Mouse (Mus musculus): ENCODE measurements around the gene Eml5. TPM values are rescaled to one million over a fixed set of nuclear protein-coding genes. Genes with fewer than 3 reads are reported as not detected.
A peak's percentile ranks its signal among the peaks of the same experiment; 100 is the strongest.

The Eml5 gene
- 4.2 and 5.2 TPM in 2 replicates for polyA plus RNA-seq (2015; fragmentation: Nextera tagmentation; extraction: Ambion mirVana)

DNA sequence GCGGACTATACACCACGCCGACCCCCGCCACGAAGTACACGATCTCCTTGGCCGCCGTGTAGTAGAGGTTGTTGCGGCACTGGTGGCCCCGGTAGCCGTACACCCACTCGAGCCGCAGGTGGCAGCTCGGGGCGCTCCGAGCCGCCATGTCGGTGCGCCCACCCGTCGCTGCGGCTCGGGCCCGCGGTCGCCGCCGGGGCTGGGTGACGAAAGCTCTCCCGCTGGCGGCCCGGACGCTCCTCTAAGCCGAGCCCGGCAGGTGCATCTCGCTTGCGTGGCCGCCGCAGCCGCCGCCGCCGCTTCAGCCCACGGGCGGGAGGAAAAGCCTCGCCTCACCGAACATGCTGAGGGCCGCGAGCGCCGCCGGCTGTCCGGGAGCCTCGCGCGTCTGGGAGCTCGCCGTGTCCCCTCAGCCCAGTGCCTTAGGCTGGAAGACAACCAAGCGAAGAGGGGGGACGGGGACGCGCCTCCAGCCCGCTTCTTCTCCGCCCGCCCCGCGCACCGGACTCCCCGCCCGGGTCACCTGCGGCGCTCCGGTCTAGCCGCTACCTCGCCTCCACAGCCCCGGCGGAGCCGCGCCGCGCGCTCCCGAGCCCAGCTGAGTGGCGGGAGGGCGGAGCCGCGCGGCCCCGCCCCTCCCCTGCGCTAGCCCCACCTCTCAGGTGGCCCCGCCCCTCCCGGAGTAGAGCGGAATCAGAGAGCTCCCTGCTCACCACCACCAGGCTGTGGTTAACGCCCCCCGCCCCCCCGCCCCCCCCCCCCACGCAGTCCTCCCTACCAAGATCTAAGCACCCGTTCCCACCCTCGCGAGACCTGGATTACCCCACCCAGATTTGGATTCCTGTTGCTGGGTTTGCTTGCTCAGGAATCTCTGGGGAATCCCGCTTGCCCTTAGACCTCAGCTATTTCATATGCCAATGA, at the start of gene Eml5:
Gene Eml5 (minus strand): TSS at position 604 of the 921 bp plus-strand sequence.
- H3K27ac ChIP-seq = no peak within 1 kb of the TSS
- whole genome bisulfite sequencing = under 1% methylated on average over 69 of the region's 101 CpGs

DNA sequence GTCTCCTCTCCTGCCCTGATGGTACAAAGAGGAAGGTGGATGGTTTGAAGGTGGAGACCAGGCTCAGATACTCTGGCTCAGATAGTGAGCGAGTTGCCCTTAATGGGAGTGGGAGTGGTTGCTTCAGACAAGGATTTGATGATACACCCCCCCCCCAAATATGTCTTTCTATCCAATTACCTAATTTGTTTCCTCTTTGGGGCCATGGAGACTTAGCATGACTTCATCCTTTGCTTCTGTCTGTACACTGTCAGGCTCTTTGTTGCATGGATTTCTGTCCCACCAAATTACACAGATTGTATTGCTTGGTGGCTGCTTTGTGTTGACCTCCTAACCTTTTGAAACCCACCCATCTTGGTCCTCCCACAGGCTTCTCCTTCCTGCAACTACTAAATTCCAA, 31.6 kb upstream of the Eml5 start:
- Histone ChIP-seq H3K9ac (no peak overlapping the region), H3K4me1 (no peaks in the 10 kb centered on the region), H3K4me2 (no peak overlapping the region), H3K36me3 (no peaks in the 10 kb centered on the region), H3K9me3 (replicated peaks) (no peaks in the 10 kb centered on the region), H3K27me3 (no peaks in the 10 kb centered on the region), H3K4me3 (replicated peaks) (no peak overlapping the region), H3K27ac (no peak overlapping the region)
- no peak for ATAC-seq (replicated peaks; ENCODE audit: low FRiP score)
- 70% methylated on average over 1 of the region's 1 CpGs for WGBS

More for the DNA sequence above, at the start of gene Eml5:
- Histone ChIP-seq H3K4me1 (peaks cover 5% of the 10 kb centered on the region; the same call in 1 of the 2 replicates), H3K9ac (peak within 1 kb of the TSS; percentile 55), H3K4me3 (replicated peaks) (peak within 1 kb of the TSS; percentile 84), H3K36me3 (no peaks in the 10 kb centered on the region), H3K27me3 (peaks cover 22% of the 10 kb centered on the region), H3K9me3 (replicated peaks) (no peaks in the 10 kb centered on the region), H3K4me2 (peak within 1 kb of the TSS; percentile 94)
- peak; percentile 95 for ATAC-seq (replicated peaks; ENCODE audit: low FRiP score)

DNA sequence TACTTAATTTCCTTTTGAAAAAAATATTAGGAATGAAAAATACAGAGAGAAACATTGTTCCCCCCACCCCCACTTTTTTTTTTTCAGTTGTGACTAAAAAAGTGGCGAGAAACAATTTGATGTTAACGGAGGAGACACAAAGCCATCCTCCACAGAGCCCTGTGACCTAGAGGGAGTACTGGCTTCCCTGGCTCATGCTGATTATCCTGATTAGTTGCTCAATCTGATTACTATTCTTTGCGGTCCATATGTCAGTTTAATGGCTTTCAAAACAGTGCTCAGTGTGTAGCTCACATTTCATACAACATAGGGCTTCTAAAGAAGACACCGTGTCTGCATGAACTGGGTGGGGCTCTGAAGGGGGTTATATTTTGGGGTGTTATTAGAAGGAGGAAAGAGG, 31.2 kb upstream of the Eml5 start:
- WGBS = 40% methylated on average over 4 of the region's 4 CpGs
- no peak overlapping the region for H3K4me3 ChIP-seq (replicated peaks)
- H3K4me2 ChIP-seq = no peak overlapping the region
- H3K4me1 ChIP-seq = no peaks in the 10 kb centered on the region
- no peaks in the 10 kb centered on the region for H3K9me3 ChIP-seq (replicated peaks)
- H3K27ac ChIP-seq = no peak overlapping the region
- no peaks in the 10 kb centered on the region for H3K36me3 ChIP-seq
- no peak overlapping the region for H3K9ac ChIP-seq
- ATAC-seq (replicated peaks; ENCODE audit: low FRiP score) = no peak
- no peaks in the 10 kb centered on the region for H3K27me3 ChIP-seq

DNA sequence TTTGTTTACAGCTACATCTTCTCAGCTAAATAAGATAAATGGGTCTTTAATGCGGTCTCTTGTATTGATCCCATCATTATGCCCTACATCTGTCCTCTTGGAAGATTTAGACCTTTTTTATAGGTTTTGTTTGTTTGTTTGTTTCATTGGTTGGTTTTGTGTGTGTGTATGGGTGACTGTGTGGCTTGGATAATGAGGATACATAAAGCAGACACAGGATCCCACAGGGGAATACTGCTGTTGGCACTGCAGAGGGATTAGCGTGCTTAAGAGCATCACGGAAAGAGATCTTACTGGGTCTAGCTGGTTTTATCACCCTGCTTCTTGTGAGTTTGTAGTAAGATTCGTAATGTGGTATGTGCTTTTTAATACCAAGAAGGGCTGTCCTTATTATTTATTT, 29.9 kb upstream of the Eml5 start:
- no peak for ATAC-seq (replicated peaks; ENCODE audit: low FRiP score)
- Histone ChIP-seq H3K9me3 (replicated peaks) (no peaks in the 10 kb centered on the region), H3K9ac (no peak overlapping the region), H3K36me3 (no peaks in the 10 kb centered on the region), H3K4me3 (replicated peaks) (no peak overlapping the region), H3K4me2 (no peak overlapping the region), H3K27me3 (no peaks in the 10 kb centered on the region), H3K27ac (no peak overlapping the region), H3K4me1 (no peaks in the 10 kb centered on the region)
- 92% methylated on average over 4 of the region's 4 CpGs for WGBS

DNA sequence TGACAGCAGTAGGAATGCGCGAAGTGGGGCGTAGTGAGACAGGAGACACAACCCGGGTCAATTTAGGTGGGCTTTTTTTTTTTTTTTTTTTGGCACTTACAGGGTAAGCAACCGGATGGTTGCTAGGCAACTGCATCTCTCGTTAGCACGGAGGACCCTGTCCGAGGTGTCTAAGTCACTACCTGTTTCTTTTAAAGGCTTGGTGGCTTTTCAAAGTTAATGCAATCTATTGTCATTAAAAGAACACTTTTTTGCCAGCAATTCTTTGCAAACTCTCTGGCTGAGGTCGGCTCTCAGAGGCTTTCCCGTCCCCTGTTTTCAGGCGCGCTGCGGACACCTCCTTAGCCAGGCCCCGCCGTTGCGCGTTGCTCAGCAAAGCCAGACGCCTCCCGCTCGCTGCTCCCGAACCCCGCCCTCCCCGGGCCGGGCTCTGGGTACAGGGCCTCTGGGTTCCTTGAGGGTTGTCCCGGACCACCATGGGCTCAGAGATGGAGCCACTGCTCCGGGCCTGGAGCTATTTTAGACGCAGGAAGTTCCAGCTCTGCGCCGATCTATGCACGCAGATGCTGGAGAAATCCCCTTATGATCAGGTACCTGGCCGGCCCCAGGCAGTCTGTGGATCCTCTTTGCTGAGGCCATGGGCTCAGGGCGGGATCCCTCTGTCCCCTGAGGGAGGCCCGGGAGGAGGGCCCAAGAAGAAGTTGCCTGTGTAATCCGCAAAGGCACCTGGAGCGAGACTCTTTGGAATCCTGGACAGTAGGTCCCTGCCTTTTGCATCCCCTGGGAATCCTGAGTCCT, 19.1 kb upstream of the Eml5 start, which contains the start of gene Ttc8:
Gene Ttc8 (plus strand): TSS at position 381 of the 798 bp plus-strand sequence.
- H3K4me3 ChIP-seq (replicated peaks) = peak within 1 kb of the TSS; percentile 73
- peak within 1 kb of the TSS; percentile 74 for H3K9ac ChIP-seq
- H3K27ac ChIP-seq = peak within 1 kb of the TSS; percentile 73
- no peaks in the 10 kb centered on the region for H3K9me3 ChIP-seq (replicated peaks)
- peaks cover 8% of the 10 kb centered on the region; the same call in 1 of the 2 replicates for H3K4me1 ChIP-seq
- under 1% methylated on average over 35 of the region's 35 CpGs for WGBS
- peaks cover 8% of the 10 kb centered on the region for H3K27me3 ChIP-seq
- peak within 1 kb of the TSS; percentile 72 for H3K4me2 ChIP-seq
- no peaks in the 10 kb centered on the region for H3K36me3 ChIP-seq
- ATAC-seq (replicated peaks; ENCODE audit: low FRiP score) = peak; percentile 100

DNA sequence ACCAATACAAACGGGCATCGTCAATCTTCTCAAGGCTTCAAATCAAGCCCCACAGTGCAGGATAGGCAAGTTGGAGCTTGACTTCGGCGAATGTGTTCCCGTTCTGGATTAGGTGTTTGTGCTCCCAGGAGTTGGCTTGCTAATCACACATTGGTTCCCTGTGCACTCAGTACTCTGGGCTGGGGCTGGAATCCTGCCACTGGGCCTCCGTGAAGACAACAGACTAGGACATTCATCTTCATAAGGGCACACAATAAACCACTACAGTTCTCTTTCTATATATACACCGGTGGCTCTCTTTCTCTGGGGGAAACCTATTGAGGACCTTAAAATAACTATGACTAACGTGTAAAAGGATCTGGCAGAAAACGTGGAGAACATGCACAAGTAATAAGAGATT, 8.8 kb upstream of the Eml5 start:
- WGBS = 78% methylated on average over 9 of the region's 9 CpGs
- no peak overlapping the region for H3K9ac ChIP-seq
- no peaks in the 10 kb centered on the region for H3K27me3 ChIP-seq
- no peak overlapping the region for H3K27ac ChIP-seq
- no peak overlapping the region for H3K4me3 ChIP-seq (replicated peaks)
- no peaks in the 10 kb centered on the region for H3K4me1 ChIP-seq
- ATAC-seq (replicated peaks; ENCODE audit: low FRiP score) = no peak
- no peaks in the 10 kb centered on the region for H3K36me3 ChIP-seq
- H3K4me2 ChIP-seq = no peak overlapping the region
- no peaks in the 10 kb centered on the region for H3K9me3 ChIP-seq (replicated peaks)

DNA sequence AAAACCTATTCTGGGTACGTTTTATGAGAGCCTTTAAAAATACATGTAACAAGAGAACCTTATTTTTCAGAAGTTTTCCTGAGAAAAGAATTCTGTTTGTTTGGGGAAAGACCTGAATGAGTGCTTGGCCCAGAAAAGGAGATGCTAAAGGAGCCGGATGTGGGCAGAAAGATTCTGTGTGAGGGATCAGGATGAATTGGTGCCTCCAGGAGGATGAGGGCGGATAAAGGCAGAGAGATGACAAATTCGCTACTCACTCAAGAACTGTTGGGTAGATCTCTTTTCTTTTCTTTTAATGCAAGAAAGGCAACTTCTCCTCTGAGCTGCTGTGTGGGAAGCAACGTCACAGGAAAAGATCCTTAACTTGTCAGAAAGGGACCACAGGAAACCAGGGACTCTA, 4.2 kb upstream of the Eml5 start:
- ATAC-seq (replicated peaks; ENCODE audit: low FRiP score) = no peak
- Histone ChIP-seq H3K9ac (no peak overlapping the region), H3K36me3 (no peaks in the 10 kb centered on the region), H3K4me3 (replicated peaks) (no peak overlapping the region), H3K27me3 (peaks cover 6% of the 10 kb centered on the region; the same call in 1 of the 2 replicates), H3K4me1 (peaks cover 2% of the 10 kb centered on the region; the same call in 1 of the 2 replicates), H3K27ac (no peak overlapping the region), H3K9me3 (replicated peaks) (no peaks in the 10 kb centered on the region), H3K4me2 (no peak overlapping the region)
- 77% methylated on average over 5 of the region's 5 CpGs for WGBS

DNA sequence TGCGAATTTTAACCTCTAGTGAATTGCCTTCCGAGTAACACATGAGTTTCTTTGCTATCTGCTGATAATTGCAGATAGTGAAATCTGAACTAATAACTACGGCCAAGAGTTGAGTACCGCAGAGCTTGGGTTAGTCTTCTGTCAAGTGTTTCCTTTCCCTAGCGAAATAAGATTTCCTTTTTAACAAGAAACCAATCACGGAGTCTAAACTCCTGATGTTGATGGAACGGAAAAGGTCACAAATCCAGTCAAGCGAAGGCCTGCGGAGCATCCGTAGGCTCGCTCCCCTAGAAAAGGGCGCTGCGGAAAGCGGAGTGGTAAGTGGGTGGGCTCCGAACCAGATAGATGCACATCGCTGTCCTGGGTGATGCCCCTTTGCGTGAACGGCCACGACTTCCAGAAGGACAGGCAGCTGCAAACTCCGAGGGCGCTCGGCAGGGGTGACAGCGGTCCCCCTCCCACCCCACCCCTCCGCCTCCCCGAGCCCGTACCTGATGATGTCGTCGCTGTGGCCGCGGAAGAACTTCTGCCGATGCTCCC, 873 bp downstream of the Eml5 start:
- Histone ChIP-seq H3K4me2 (peak overlapping the region; percentile 94), H3K4me1 (peaks cover 5% of the 10 kb centered on the region; the same call in 1 of the 2 replicates), H3K9me3 (replicated peaks) (no peaks in the 10 kb centered on the region), H3K27ac (no peak overlapping the region), H3K9ac (peak overlapping the region; percentile 55), H3K27me3 (peaks cover 22% of the 10 kb centered on the region), H3K36me3 (no peaks in the 10 kb centered on the region), H3K4me3 (replicated peaks) (peak overlapping the region; percentile 84)
- WGBS = 3% methylated on average over 31 of the region's 31 CpGs
- no peak; the same call in none of the 2 replicates for ATAC-seq (replicated peaks; ENCODE audit: low FRiP score)

DNA sequence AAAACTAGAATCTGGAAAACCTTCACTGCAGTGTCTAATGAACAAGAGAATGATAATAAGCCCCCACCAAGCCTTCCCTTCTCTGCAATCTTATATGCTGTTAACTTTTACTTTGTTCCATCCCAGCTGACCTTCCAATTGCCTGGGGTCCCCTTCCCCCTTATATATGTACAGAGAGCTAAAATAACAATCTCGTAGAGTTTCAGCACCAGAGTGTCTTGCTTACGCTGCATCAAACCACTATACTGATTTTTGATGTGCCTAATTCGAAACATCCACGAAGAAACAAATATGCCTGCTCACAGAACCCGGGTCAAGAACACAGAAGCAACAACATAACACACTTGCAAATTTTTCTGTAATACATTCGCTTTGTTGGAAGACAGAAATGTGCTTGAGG, 1.6 kb downstream of the Eml5 start:
- Histone ChIP-seq H3K36me3 (no peaks in the 10 kb centered on the region), H3K9me3 (replicated peaks) (no peaks in the 10 kb centered on the region), H3K27ac (no peak overlapping the region), H3K27me3 (peaks cover 22% of the 10 kb centered on the region), H3K9ac (no peak overlapping the region), H3K4me1 (peaks cover 5% of the 10 kb centered on the region; the same call in 1 of the 2 replicates), H3K4me2 (no peak overlapping the region), H3K4me3 (replicated peaks) (peak overlapping the region; percentile 84; the same call in 1 of the 2 replicates)
- no peak for ATAC-seq (replicated peaks; ENCODE audit: low FRiP score)
- WGBS = 74% methylated on average over 6 of the region's 6 CpGs

DNA sequence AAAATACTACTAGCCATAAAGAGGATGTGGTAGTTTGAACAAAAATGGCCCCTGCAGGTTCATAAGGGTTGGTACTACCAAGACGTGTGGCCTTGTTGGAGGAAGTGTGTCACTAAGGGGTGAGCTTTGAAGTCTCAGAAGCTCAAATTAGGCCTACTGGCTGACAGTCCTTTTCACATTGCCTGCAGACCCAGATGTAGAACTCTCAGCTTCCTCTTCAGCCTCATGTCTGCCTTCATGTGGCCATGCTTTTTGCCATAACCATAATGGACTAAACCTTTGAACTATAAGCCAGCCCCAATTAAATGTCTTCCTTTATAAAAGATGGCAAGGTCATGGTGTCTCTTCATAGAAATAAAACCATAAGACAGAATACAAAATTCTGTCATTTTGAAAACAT, 4.5 kb downstream of the Eml5 start:
- Histone ChIP-seq H3K27me3 (peaks cover 22% of the 10 kb centered on the region), H3K9ac (no peak overlapping the region), H3K4me1 (peaks cover 5% of the 10 kb centered on the region; the same call in 1 of the 2 replicates), H3K9me3 (replicated peaks) (no peaks in the 10 kb centered on the region), H3K4me2 (no peak overlapping the region), H3K4me3 (replicated peaks) (no peak overlapping the region), H3K27ac (no peak overlapping the region), H3K36me3 (no peaks in the 10 kb centered on the region)
- no peak for ATAC-seq (replicated peaks; ENCODE audit: low FRiP score)
- 53% methylated on average over 1 of the region's 1 CpGs for WGBS

DNA sequence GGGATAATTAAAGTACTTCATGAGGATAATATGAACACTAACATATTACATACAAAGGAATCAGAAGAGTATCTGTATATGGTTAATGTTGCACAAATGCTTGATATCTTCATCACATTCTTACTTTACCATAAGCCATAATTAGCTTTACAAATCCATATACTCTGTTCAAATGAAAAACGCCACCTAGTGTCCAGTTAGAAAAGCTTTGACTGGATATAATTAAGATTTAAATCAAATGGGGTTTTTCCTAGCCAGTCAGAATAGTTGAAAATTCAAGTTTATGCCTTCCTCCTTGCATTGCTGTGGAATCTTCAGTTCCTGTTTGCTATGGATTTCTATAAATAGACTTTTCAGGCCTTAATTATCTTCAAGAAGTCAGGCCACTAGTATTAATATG, 16.8 kb downstream of the Eml5 start:
- 2% methylated on average over 1 of the region's 1 CpGs for WGBS
- Histone ChIP-seq H3K4me2 (no peak overlapping the region), H3K36me3 (no peaks in the 10 kb centered on the region), H3K27me3 (no peaks in the 10 kb centered on the region), H3K4me1 (no peaks in the 10 kb centered on the region), H3K27ac (no peak overlapping the region), H3K9me3 (replicated peaks) (no peaks in the 10 kb centered on the region), H3K4me3 (replicated peaks) (no peak overlapping the region), H3K9ac (no peak overlapping the region)
- no peak for ATAC-seq (replicated peaks; ENCODE audit: low FRiP score)
